In genomic region chr10:86989838-86990237, GRCm38 (mm10) we compare ENCODE assay signal across 22 mouse cellular contexts. TPM values are rescaled to one million over a fixed set of nuclear protein-coding genes. Genes with fewer than 3 reads are reported as not detected.
DNase-seq lines count a peak whose midpoint lies in the region; ATAC-seq and TF ChIP-seq lines count a peak whose summit lies in the region.
"Had no signal": no experiment of that assay in that cellular context is flagged by ENCODE, and none has a peak within 500 bp of the region (broad histone marks: within the 10 kb centered on the region; RNA-seq: fewer than 3 reads in every experiment).

No protein-coding gene starts in this region.

- H3K27me3 ChIP-seq in heart, postnatal 0 days (ENCODE audit: control insufficient read depth, insufficient read depth, low read length) = no peaks in the 10 kb centered on the region
- no peaks in the 10 kb centered on the region for H3K27me3 ChIP-seq in liver, adult 2 months (ENCODE audit: control insufficient read depth, insufficient read depth, low read length)
- peaks cover 11% of the 10 kb centered on the region for H3K27me3 ChIP-seq in liver, embryonic 12.5 days (replicated peaks)
- no peaks in the 10 kb centered on the region for H3K27me3 ChIP-seq in CH12.LX (replicated peaks)
- no peaks in the 10 kb centered on the region for H3K27me3 ChIP-seq in neural tube, embryonic 15.5 days (replicated peaks)
- H3K27me3 ChIP-seq: hindbrain, embryonic 12.5 days; limb, embryonic 13.5 days; midbrain, embryonic 12.5 days; neural tube, embryonic 12.5 days had no signal

- intact Hi-C loops in heart, postnatal 25 days (cut with DNase I) = no loop called here

- DNase-seq in heart, postnatal 0 days (ENCODE audit: low spot score) = peak; percentile 11
- DNase-seq in heart, postnatal 25 days (ENCODE audit: low spot score) = no peak
- DNase-seq in liver, adult 2 months (ENCODE audit: extremely low read depth, low read depth, low spot score) = peak; percentile 6
- peak; percentile 15 for DNase-seq in CH12.LX (ENCODE audit: extremely low read depth)
- peak; percentile 8 for DNase-seq in retina, embryonic 14.5 days (ENCODE audit: low spot score)
- DNase-seq: cerebellum, adult 11 months; forebrain, postnatal 0 days; gastrocnemius, postnatal 14 days; kidney, postnatal 36 days; layer of hippocampus, postnatal 36 days; lung, postnatal 14 days; right cerebral cortex, adult 18-20 months; right cerebral cortex, postnatal 4 days; thymus, postnatal 36 days had no signal

- 0 out of 2 replicates have a peak, but pooled peaks cover 6% of the 10 kb centered on the region for H3K4me1 ChIP-seq in heart, postnatal 0 days (ENCODE audit: control insufficient read depth, insufficient read depth)
- no peaks in the 10 kb centered on the region; the same call in 1 of the 2 replicates for H3K4me1 ChIP-seq in liver, adult 2 months (ENCODE audit: control insufficient read depth, insufficient read depth, low read length)
- peaks cover 6% of the 10 kb centered on the region; the same call in 1 of the 2 replicates for H3K4me1 ChIP-seq in liver, embryonic 12.5 days
- peaks cover 0 to 9% of the 10 kb centered on the region in 2 experiments; a peak in 3 of 4 replicates for H3K4me1 ChIP-seq in CH12.LX (ENCODE audit: control insufficient read depth in 1 of 2, insufficient read depth in 2 of 2)
- H3K4me1 ChIP-seq in neural tube, embryonic 15.5 days = no peaks in the 10 kb centered on the region
- H3K4me1 ChIP-seq: hindbrain, embryonic 12.5 days; limb, embryonic 13.5 days; midbrain, embryonic 12.5 days; neural tube, embryonic 12.5 days had no signal

- H3K9ac ChIP-seq in heart, postnatal 0 days (replicated peaks; ENCODE audit: low read depth, low read length) = no peak overlapping the region
- no peak overlapping the region for H3K9ac ChIP-seq in liver, adult 2 months (ENCODE audit: low read depth, low read length)
- no peak overlapping the region for H3K9ac ChIP-seq in liver, embryonic 12.5 days
- no peak overlapping the region for H3K9ac ChIP-seq in CH12.LX (ENCODE audit: insufficient read depth, low read depth)
- no peak overlapping the region for H3K9ac ChIP-seq in neural tube, embryonic 15.5 days (replicated peaks)
- H3K9ac ChIP-seq: forebrain, postnatal 0 days; hindbrain, embryonic 12.5 days; limb, embryonic 13.5 days; midbrain, embryonic 12.5 days; neural tube, embryonic 12.5 days had no signal

- in situ Hi-C loops in CH12.LX (cut with MboI; ENCODE audit: low pct_ligation_motif_present, low pct_unique_long_range_greater_than_20kb, low sequenced_read_pairs) = no loop called here

- TF ChIP-seq RAD21 in CH12.LX (IDR thresholded peaks at IDR 0.05; ENCODE audit: low read depth, low read length) = no peak

- WGBS in heart, postnatal 0 days = 42% methylated on average over 8 of the region's 8 CpGs
- WGBS in liver, adult 2 months = 69% methylated on average over 8 of the region's 8 CpGs
- WGBS in liver, embryonic 12.5 days (ENCODE audit: insufficient replicate concordance) = 33% methylated on average over 8 of the region's 8 CpGs
- 57% methylated on average over 8 of the region's 8 CpGs for WGBS in neural tube, embryonic 15.5 days

- no peaks in the 10 kb centered on the region for H3K9me3 ChIP-seq in heart, postnatal 0 days (replicated peaks; ENCODE audit: control insufficient read depth, low read length)
- H3K9me3 ChIP-seq in liver, embryonic 12.5 days (replicated peaks) = no peaks in the 10 kb centered on the region
- H3K9me3 ChIP-seq in CH12.LX (replicated peaks; ENCODE audit: low read length) = no peaks in the 10 kb centered on the region
- H3K9me3 ChIP-seq in neural tube, embryonic 15.5 days (replicated peaks) = no peaks in the 10 kb centered on the region
- H3K9me3 ChIP-seq: hindbrain, embryonic 12.5 days; limb, embryonic 13.5 days; midbrain, embryonic 12.5 days; neural tube, embryonic 12.5 days had no signal

- no peak for ATAC-seq in heart, postnatal 0 days (ENCODE audit: insufficient read depth, low read depth)
- no peak for ATAC-seq in liver, embryonic 12.5 days
- no peak for ATAC-seq in neural tube, embryonic 15.5 days (ENCODE audit: low FRiP score)
- ATAC-seq: forebrain, postnatal 0 days; inflammation-experienced regulatory T-cells, adult 6 months had no signal

- no peaks in the 10 kb centered on the region for H3K36me3 ChIP-seq in heart, postnatal 0 days (replicated peaks; ENCODE audit: control insufficient read depth, insufficient read depth, low read length)
- no peaks in the 10 kb centered on the region for H3K36me3 ChIP-seq in liver, adult 2 months (ENCODE audit: control insufficient read depth, insufficient read depth, low read length)
- no peaks in the 10 kb centered on the region for H3K36me3 ChIP-seq in liver, embryonic 12.5 days
- no peaks in the 10 kb centered on the region for H3K36me3 ChIP-seq in CH12.LX (replicated peaks in 1 of 2; ENCODE audit: control insufficient read depth in 1 of 2, insufficient read depth in 1 of 2, low read length in 1 of 2)
- no peaks in the 10 kb centered on the region for H3K36me3 ChIP-seq in neural tube, embryonic 15.5 days
- H3K36me3 ChIP-seq: hindbrain, embryonic 12.5 days; limb, embryonic 13.5 days; midbrain, embryonic 12.5 days; neural tube, embryonic 12.5 days had no signal

- TF ChIP-seq CTCF in heart, postnatal 0 days (IDR thresholded peaks at IDR 0.05; ENCODE audit: low read depth) = no peak
- TF ChIP-seq CTCF in liver, adult 2 months (IDR thresholded peaks at IDR 0.05; ENCODE audit: low read depth, low read length) = no peak
- TF ChIP-seq CTCF in CH12.LX (conservative IDR thresholded peaks at IDR 0.05 in 1 of 2, IDR thresholded peaks at IDR 0.05 in 1 of 2; ENCODE audit: low read depth in 2 of 2, low read length in 2 of 2) = no peak

- no peak overlapping the region for H3K4me2 ChIP-seq in heart, postnatal 0 days (ENCODE audit: low read depth, low read length)
- H3K4me2 ChIP-seq in liver, embryonic 12.5 days = no peak overlapping the region
- H3K4me2 ChIP-seq in CH12.LX (ENCODE audit: insufficient read depth, low read depth, poor library complexity, severe bottlenecking) = peak overlapping the region; percentile 6; the same call in 1 of the 2 replicates
- H3K4me2 ChIP-seq in neural tube, embryonic 15.5 days = no peak overlapping the region
- H3K4me2 ChIP-seq: hindbrain, embryonic 12.5 days; limb, embryonic 13.5 days; midbrain, embryonic 12.5 days; neural tube, embryonic 12.5 days had no signal

- TF ChIP-seq POLR2A in liver, adult 2 months (IDR thresholded peaks at IDR 0.05; ENCODE audit: extremely low read depth, insufficient read depth, low read length) = no peak
- no peak for TF ChIP-seq POLR2A in CH12.LX (IDR thresholded peaks at IDR 0.05; ENCODE audit: low read depth, low read length)

- H3K4me3 ChIP-seq in heart, postnatal 0 days (ENCODE audit: low read depth, low read length) = no peak overlapping the region
- no peak overlapping the region for H3K4me3 ChIP-seq in liver, adult 2 months (ENCODE audit: insufficient read depth, low read depth, low read length)
- H3K4me3 ChIP-seq in liver, embryonic 12.5 days = no peak overlapping the region
- no peak overlapping the region for H3K4me3 ChIP-seq in CH12.LX (replicated peaks in 1 of 3; ENCODE audit: low read depth in 2 of 3, low read length in 2 of 3, poor library complexity in 1 of 3)
- H3K4me3 ChIP-seq in neural tube, embryonic 15.5 days (replicated peaks) = no peak overlapping the region
- H3K4me3 ChIP-seq: hindbrain, embryonic 12.5 days; limb, embryonic 13.5 days; midbrain, embryonic 12.5 days; neural tube, embryonic 12.5 days had no signal

- no peaks in the 10 kb centered on the region for H3K79me2 ChIP-seq in liver, adult 2 months (ENCODE audit: control insufficient read depth, insufficient read depth, low read length)
- H3K79me2 ChIP-seq in CH12.LX (replicated peaks; ENCODE audit: control insufficient read depth, extremely low read depth, insufficient read depth, poor library complexity, severe bottlenecking) = no peaks in the 10 kb centered on the region

- dilution Hi-C loops in CH12.LX (cut with MboI; ENCODE audit: extremely low pct_ligation_motif_present, extremely low pct_unique_long_range_greater_than_20kb, low sequenced_read_pairs) = no loop called here

- TF ChIP-seq EP300 in heart, postnatal 0 days (IDR thresholded peaks at IDR 0.05; ENCODE audit: low read depth) = no peak
- no peak for TF ChIP-seq EP300 in CH12.LX (IDR thresholded peaks at IDR 0.05; ENCODE audit: low read length)

- H3K27ac ChIP-seq in heart, postnatal 0 days (ENCODE audit: low read depth) = no peak overlapping the region
- H3K27ac ChIP-seq in liver, adult 2 months (replicated peaks; ENCODE audit: insufficient read depth, low read depth, low read length) = 0 out of 2 replicates have a peak overlapping the region, but pooled peaks have one; percentile 14
- no peak overlapping the region for H3K27ac ChIP-seq in liver, embryonic 12.5 days
- H3K27ac ChIP-seq in CH12.LX (ENCODE audit: insufficient read depth, low read depth) = no peak overlapping the region
- H3K27ac ChIP-seq in neural tube, embryonic 15.5 days (replicated peaks) = no peak overlapping the region
- H3K27ac ChIP-seq: hindbrain, embryonic 12.5 days; limb, embryonic 13.5 days; midbrain, embryonic 12.5 days; neural tube, embryonic 12.5 days had no signal

TF ChIP-seq in CH12.LX, 34 proteins besides CTCF, POLR2A, EP300 and RAD21:
- TF ChIP-seq IRF4 (IDR thresholded peaks at IDR 0.05; ENCODE audit: low read depth, low read length) (no peak), ZNF384 (IDR thresholded peaks at IDR 0.05; ENCODE audit: low read depth, low read length) (no peak), GABPA (IDR thresholded peaks at IDR 0.05; ENCODE audit: insufficient replicate concordance, low read depth, low read length) (no peak), RCOR1 (conservative IDR thresholded peaks at IDR 0.05; ENCODE audit: low read depth, low read length) (no peak), BHLHE40 (IDR thresholded peaks at IDR 0.05; ENCODE audit: low read depth, low read length) (peak; percentile 46; the same call in 1 of the 2 replicates), ZKSCAN1 (IDR thresholded peaks at IDR 0.05; ENCODE audit: borderline replicate concordance, low read depth, low read length) (no peak), MXI1 (IDR thresholded peaks at IDR 0.05; ENCODE audit: low read depth, low read length) (no peak)

RNA-seq across cellular contexts. Expression of gene Stab2, which starts 18.0 kb away (rescaled TPM):
- 1.9 and 3.9 TPM in 2 replicates for total RNA-seq in heart, postnatal 0 days (2014; rRNA removed; ENCODE audit: low replicate concordance)
- 0.21 and 0.22 TPM in 2 replicates for polyA plus RNA-seq in heart, postnatal 0 days (2015; fragmentation: Nextera tagmentation; extraction: Ambion mirVana)
- under 1 TPM; 0.08 to 0.20 TPM for total RNA-seq in heart, postnatal 25 days (2021)
- total RNA-seq in liver, adult 2 months (2014; rRNA removed) = 73.5 and 85.8 TPM in 2 replicates
- 14.7 and 24.0 TPM in 2 replicates for polyA plus RNA-seq in liver, adult 2 months (2012; rRNA removed)
- polyA plus RNA-seq in liver, embryonic 12.5 days (2016; fragmentation: Nextera tagmentation; extraction: Ambion mirVana) = 26.9 and 31.7 TPM in 2 replicates
- total RNA-seq in CH12.LX (2012; rRNA removed) = not detected in 2 replicates
- not detected in 2 replicates for total RNA-seq in CH12.LX (2014; rRNA removed)
- polyA plus RNA-seq in CH12.LX (2012; ENCODE audit: insufficient read length, low read depth) = 0.09 and 0.12 TPM in 2 replicates
- 0.09 and 0.33 TPM in 2 replicates for polyA plus RNA-seq in neural tube, embryonic 15.5 days (2015; fragmentation: Nextera tagmentation; extraction: Ambion mirVana)
- polyA plus RNA-seq: forebrain, embryonic 11.5 days had no signal

Comparison
In these comparisons a context has a peak if more than half of its experiments do, and no peak if none do; other contexts are left out.
1. RNA of gene Stab2, which starts 18.0 kb away (polyA plus RNA-seq): 26.9 to 31.7 TPM in liver, embryonic 12.5 days and 14.7 to 24.0 TPM in liver, adult 2 months; 0.09 to 0.33 TPM in neural tube, embryonic 15.5 days, 0.21 to 0.22 TPM in heart, postnatal 0 days and 0.09 to 0.12 TPM in CH12.LX; every median in the first group is over 10 times any median in the second.